Mouse (Mus musculus) olfactory bulb, adult 2 months (tissue): ENCODE measurements at regions not wholly inside any gene's neighbourhood (a gene's known extent, or its start where the extent isn't known, plus 50 kb on each side); places are given as distances from the start of the nearest gene placed in this dataset.

Experiments
- CTCF ChIP-seq: fragments of 200-500 bp; IDR thresholded peaks from 2 replicates; pipeline ENCODE4 v1.5.1; 2012; ENCODE audit warnings: low read depth, mild to moderate bottlenecking, low read length, moderate library complexity; ENCODE audit not compliant: insufficient read depth
- POLR2A ChIP-seq: fragments of 200-500 bp; IDR thresholded peaks from 2 replicates; pipeline ENCODE4 v1.6.1; 2012; ENCODE audit warnings: mild to moderate bottlenecking, low read depth, low read length, moderate library complexity; ENCODE audit not compliant: insufficient read depth

DNA sequence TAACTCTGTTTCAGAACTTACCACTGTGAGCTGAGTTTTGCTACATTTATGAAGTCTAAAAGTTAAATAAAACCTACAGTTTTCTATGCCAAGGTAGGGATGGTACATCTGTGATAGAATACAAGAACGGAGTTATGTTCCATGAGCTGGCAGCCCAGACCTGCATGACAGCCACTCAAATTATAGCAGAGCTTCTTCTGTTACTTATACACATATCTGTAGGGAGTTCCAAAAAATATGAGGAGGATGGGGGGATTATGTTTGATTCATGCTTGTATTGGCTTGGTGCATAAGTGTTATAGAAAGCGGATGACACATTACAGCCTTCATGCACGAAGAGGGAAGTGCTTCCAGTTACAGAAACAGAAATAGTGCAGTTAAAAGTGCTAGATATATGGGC lies 598.9 kb upstream of the Lcorl start:
- TF ChIP-seq POLR2A: no peak
- TF ChIP-seq CTCF: no peak
